Mouse (Mus musculus) bone marrow, adult 2 months (tissue): ENCODE data around the gene Slc41a2. TPM values are rescaled to one million over a fixed set of nuclear protein-coding genes. Genes with fewer than 3 reads are reported as not detected.
A peak's percentile ranks its signal among the peaks of the same experiment; 100 is the strongest.

ENCODE experiments used
- H3K27ac ChIP-seq: fragments of 200-500 bp; 2 replicates; pipeline ENCODE4 v1.5.1; 2012; ENCODE audit warnings: low read depth, mild to moderate bottlenecking, control low read depth, inconsistent platforms, low read length; ENCODE audit not compliant: control insufficient read depth, poor library complexity, insufficient read depth
- H3K4me1 ChIP-seq: fragments of 200-500 bp; 2 replicates; pipeline ENCODE4 v1.6.1; 2011; ENCODE audit warnings: low read length; ENCODE audit not compliant: control insufficient read depth, insufficient read depth
- H3K4me3 ChIP-seq: fragments of 200-500 bp; replicated peaks from 2 replicates; pipeline ENCODE3; 2011; ENCODE audit warnings: mild to moderate bottlenecking, low read depth, low read length, control low read depth; ENCODE audit not compliant: control insufficient read depth
- CTCF ChIP-seq: fragments of 200-500 bp; IDR thresholded peaks from 2 replicates; pipeline ENCODE4 v1.5.1; 2011; ENCODE audit warnings: low read length, control low read depth; ENCODE audit not compliant: control insufficient read depth, insufficient read depth
- POLR2A ChIP-seq: fragments of 200-500 bp; IDR thresholded peaks from 2 replicates; pipeline ENCODE4 v1.6.1; 2011; ENCODE audit warnings: low read depth, mild to moderate bottlenecking, control low read depth, low read length, borderline replicate concordance; ENCODE audit not compliant: control insufficient read depth
- WGBS: fragments of 180-500 bp; shearing (Covaris S2); methylation state at CpG from one replicate; pipeline ENCODE4 v1.1.7; 2018; 5-methylcytosine and 5-hydroxymethylcytosine counted together
- polyA plus RNA-seq: library from polyadenylated mRNA; stranded (reverse); fragments of >200 nt; gene quantifications from 2 replicates; pipeline ENCODE4 v1.2.4, GENCODE M21; 2011; ENCODE audit warnings: low replicate concordance; ENCODE audit not compliant: missing spikeins, insufficient read depth, insufficient read length

Gene Slc41a2
- polyA plus RNA-seq, 1 experiment, result 2.0 TPM

DNA sequence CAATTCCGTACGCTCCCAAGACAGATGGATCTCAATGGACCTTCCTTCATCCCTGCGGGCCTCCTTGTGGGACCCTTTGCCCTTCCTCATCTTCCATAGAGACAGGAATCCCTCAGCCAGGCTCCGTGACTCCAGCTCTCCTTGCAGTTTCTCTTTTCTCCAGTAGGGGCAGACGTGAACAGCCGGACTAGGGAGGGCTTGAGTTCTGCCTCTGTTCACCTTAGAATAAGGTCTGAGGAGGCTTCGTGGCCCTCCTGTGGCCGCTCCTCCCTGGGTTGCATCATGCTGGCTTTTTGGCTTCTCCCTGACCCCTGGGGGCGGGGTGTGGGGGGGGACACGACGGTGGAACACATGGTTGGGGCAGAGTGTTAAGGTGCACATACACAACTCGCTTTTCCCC lies 118.0 kb downstream of the Slc41a2 start:
- Histone ChIP-seq H3K27ac (no peak overlapping the region), H3K4me1 (peaks cover 3% of the 10 kb centered on the region; the same call in 1 of the 2 replicates), H3K4me3 (no peak overlapping the region)
- 24% methylated on average over 12 of the region's 12 CpGs for WGBS
- TF ChIP-seq CTCF, result peak; percentile 64
- no peak for TF ChIP-seq POLR2A

DNA sequence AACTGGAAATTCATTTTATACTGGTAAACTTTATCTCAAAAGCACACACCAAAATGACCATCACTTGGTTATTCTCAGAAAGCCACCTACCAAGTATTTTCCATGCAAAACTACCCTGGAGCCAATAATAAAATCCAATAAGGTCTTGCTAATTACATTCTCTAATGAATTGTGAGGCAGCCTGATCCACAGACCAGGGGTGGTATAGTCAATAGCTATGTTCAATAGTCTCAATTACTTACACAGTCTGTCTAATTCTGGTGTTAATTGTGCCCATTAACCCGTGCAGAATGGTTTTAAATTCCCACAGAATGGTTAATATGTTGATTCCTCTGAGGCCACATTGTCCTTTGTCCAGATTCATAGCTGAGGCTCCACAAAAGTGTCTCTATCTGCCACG lies 118.9 kb downstream of the Slc41a2 start:
- H3K4me1 ChIP-seq, result peaks cover 3% of the 10 kb centered on the region; the same call in 1 of the 2 replicates
- TF ChIP-seq POLR2A (no peak), CTCF (no peak)
- WGBS, result 66% methylated on average over 2 of the region's 2 CpGs

DNA sequence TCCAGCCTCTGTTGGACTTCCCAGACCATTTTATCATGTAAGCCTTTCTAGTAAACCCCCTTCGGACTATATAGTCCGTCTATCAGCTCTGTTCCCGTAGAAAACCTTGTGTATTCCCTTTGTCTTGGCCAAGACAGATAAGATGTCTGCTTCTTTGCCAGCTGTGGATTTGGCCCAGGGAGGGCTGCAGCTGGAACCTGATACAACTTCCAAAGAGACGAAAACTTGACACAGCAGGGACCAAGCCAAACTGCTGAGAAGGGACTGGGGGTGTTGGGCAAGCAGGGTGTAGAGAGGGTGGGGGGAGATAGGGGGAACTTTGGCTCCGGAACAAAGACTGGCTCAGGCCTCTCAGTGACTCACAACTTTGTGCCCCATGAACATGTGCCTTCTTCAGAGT lies 120.4 kb downstream of the Slc41a2 start:
- Histone ChIP-seq H3K4me3 (no peak overlapping the region), H3K27ac (no peak overlapping the region), H3K4me1 (peaks cover 3% of the 10 kb centered on the region; the same call in 1 of the 2 replicates)
- 66% methylated on average over 5 of the region's 5 CpGs for WGBS
- TF ChIP-seq POLR2A (no peak), CTCF (no peak)

More for the DNA sequence above, 118.9 kb downstream of the Slc41a2 start:
- H3K4me3 ChIP-seq, result no peak overlapping the region
- H3K27ac ChIP-seq, result no peak overlapping the region

DNA sequence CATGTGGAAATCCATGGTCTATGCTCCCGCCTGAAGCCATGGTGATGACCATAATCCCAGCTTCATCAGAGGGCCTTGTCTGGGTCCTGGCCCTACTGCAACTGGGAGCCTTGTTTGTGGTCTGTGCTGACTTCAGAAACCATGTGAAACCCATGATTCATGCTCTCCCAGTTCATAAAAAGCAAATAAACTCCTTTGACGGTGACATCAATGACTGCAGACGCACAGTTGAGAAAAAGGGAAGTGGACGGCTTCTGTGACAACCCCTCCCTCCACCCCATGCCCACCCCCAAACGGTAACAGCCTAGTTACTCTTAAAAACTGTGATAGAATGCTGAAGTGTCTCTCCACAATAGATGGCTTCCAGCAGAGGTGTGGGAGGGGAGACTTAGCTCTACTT lies 122.1 kb downstream of the Slc41a2 start:
- Histone ChIP-seq H3K4me3 (no peak overlapping the region), H3K4me1 (peaks cover 3% of the 10 kb centered on the region; the same call in 1 of the 2 replicates), H3K27ac (no peak overlapping the region)
- 15% methylated on average over 5 of the region's 5 CpGs for WGBS
- TF ChIP-seq POLR2A, result no peak
- no peak for TF ChIP-seq CTCF

DNA sequence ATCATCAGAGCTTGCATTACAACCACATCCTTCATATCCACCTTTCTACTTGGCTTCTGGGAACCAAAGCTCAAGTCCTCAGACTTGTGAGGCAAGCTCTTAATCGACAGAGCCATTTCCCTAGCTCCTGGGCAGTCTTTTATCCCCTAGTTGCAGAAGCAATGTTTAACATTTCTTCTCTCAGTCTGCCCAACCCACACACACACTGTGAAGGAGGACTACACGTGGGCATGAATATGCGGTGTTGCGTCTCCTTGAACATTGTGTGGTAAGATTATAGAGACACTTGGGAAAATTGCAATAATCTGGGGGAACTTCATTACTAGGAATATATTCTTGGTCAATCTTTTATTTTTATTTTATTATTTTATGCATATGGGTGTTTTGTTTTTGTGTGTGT lies 125.1 kb downstream of the Slc41a2 start:
- Histone ChIP-seq H3K4me3 (no peak overlapping the region), H3K27ac (no peak overlapping the region), H3K4me1 (peaks cover 3% of the 10 kb centered on the region; the same call in 1 of the 2 replicates)
- TF ChIP-seq CTCF (no peak), POLR2A (no peak)
- WGBS, result 88% methylated on average over 4 of the region's 4 CpGs

DNA sequence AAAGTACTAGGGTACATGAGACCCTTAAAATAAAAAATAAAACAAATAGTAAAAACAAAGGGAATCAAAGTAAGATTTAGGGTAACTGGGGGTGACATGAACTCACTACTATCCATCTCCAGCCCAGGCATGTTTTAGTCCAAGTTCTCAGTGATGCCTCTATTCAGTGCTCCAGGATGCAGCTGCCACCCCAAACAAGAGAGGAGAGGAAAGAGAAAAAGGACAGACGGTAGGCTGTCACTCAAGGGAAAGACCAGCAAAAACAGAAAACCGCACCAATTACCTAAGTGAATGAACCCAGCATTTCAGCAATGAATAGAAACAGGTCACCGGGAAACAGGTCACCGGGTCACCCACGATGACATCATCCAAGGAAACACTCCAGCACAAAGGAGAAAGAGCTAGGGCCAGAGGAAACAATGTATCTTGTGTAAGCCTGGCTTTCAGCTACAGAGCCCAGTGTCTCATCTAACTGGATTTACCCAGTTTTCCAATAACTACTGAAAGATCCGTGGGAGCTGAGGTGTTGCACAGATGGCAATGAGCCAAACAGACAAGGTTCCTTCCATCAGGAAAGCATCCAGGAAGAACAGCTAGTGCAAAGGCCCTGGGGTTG lies 126.6 kb downstream of the Slc41a2 start:
- 61% methylated on average over 6 of the region's 6 CpGs for WGBS
- TF ChIP-seq CTCF (no peak), POLR2A (no peak)
- Histone ChIP-seq H3K27ac (no peak overlapping the region), H3K4me3 (no peak overlapping the region), H3K4me1 (peaks cover 3% of the 10 kb centered on the region; the same call in 1 of the 2 replicates)

DNA sequence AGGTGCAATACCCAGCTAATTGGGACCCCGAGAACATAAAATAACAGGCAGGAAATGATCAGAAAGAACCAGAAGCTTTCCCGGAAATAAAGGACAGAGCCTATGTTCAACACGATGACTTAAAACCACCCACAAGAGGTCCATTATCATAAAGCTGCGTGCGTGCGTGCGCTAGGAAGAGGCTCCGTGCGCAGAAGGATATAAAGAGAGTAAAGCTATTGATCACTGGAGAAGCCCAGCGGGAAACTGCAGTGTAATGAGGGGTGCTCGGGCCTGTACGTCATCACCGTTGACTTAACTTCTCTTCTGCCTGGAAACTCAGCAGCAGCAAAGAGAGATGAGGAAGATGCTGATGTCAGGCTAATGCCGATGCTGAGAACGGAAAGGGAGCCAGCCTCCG lies 127.6 kb downstream of the Slc41a2 start:
- 87% methylated on average over 16 of the region's 16 CpGs for WGBS
- TF ChIP-seq CTCF (no peak), POLR2A (no peak)
- no peak overlapping the region for H3K27ac ChIP-seq
- H3K4me3 ChIP-seq, result no peak overlapping the region
- H3K4me1 ChIP-seq, result peaks cover under 1% of the 10 kb centered on the region; the same call in 1 of the 2 replicates

DNA sequence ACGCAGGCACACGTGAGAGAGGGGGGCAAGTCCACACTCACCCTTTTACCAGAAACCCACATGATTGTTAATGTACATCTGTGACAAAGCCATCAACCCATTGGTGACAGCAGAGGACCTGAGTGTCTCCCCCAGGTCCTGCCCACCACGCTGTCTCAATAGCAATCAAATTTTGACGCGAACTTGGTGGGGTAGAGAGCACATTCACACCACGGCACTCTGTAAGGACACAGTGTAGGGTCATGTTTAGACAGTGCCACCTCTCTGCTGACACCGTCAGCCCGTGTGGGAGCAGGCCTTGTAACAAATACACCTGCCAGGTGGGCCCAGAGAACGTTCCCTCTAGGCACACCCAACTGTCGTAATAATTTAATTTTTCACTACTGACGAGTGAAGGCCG lies 128.3 kb downstream of the Slc41a2 start:
- no peak overlapping the region for H3K4me3 ChIP-seq
- 86% methylated on average over 12 of the region's 12 CpGs for WGBS

DNA sequence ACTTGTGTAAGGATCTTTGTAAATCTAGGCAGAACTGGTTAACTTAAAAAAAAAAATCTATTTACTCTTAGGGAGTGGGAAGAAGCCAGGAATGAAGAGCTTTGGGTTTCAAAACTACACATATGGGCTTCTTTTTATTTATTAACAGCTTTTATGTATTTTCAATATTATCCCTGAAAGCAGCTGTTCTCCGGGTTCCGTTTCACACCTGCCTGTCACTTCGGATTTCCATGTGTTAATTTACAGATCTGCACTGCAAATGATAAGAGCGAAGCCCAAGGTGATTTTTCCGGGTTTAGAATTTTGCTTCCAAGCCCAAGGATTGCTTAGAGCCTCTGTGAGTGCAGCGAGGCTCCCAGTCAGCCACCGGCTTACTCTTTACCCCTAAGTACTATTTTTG lies 129.2 kb downstream of the Slc41a2 start:
- 87% methylated on average over 7 of the region's 7 CpGs for WGBS

More for the DNA sequence above, 128.3 kb downstream of the Slc41a2 start:
- H3K4me1 ChIP-seq, result no peaks in the 10 kb centered on the region
- no peak for TF ChIP-seq POLR2A
- 0 out of 2 replicates have a peak, but pooled peaks have one; percentile 2 for TF ChIP-seq CTCF
- no peak overlapping the region for H3K27ac ChIP-seq

More for the DNA sequence above, 129.2 kb downstream of the Slc41a2 start:
- no peak overlapping the region for H3K27ac ChIP-seq
- H3K4me1 ChIP-seq, result no peaks in the 10 kb centered on the region
- TF ChIP-seq POLR2A (no peak), CTCF (no peak)
- no peak overlapping the region for H3K4me3 ChIP-seq
